Mouse (Mus musculus) cerebellum, adult (tissue): ENCODE results near the gene Crocc2.

Experiments
- ATAC-seq: cut with Nextera tagmentation; 2 replicates; pipeline ENCODE4 v1.9.2; 2017; ENCODE audit warnings: mild to moderate bottlenecking, moderate library complexity, mixed read lengths; ENCODE audit not compliant: insufficient number of reproducible peaks, low FRiP score, low TSS enrichment

The Crocc2 gene

GRCm38 (mm10) chr1:93168295-93168775 lies at the start of gene Crocc2:
Gene Crocc2, plus strand, starts transcription at chr1:93168725.
- no peak for ATAC-seq

GRCm38 (mm10) chr1:93118816-93119215 lies 49.7 kb upstream of the Crocc2 start:
- no peak for ATAC-seq

- ATAC-seq, result no peak
These were observed 45.2 kb upstream of the Crocc2 start for GRCm38 (mm10) chr1:93123179-93123854.

- ATAC-seq, result no peak
These were observed 44.5 kb upstream of the Crocc2 start for GRCm38 (mm10) chr1:93124066-93124465.

- ATAC-seq, result no peak
These were observed 43.3 kb upstream of the Crocc2 start for GRCm38 (mm10) chr1:93125256-93125655.

- ATAC-seq, result no peak
These were observed 40.3 kb upstream of the Crocc2 start for GRCm38 (mm10) chr1:93128209-93128608.

- ATAC-seq, result peak; percentile 75
These were observed 39.7 kb upstream of the Crocc2 start for GRCm38 (mm10) chr1:93128710-93129349.

GRCm38 (mm10) chr1:93130242-93130983 lies 38.1 kb upstream of the Crocc2 start:
- no peak for ATAC-seq

- no peak for ATAC-seq
These were observed 35.8 kb upstream of the Crocc2 start for GRCm38 (mm10) chr1:93132676-93133075.

- ATAC-seq, result no peak
These were observed 33.4 kb upstream of the Crocc2 start, which contains the start of gene Agxt for GRCm38 (mm10) chr1:93135036-93135526. Gene Agxt, plus strand, starts transcription at chr1:93135240.

GRCm38 (mm10) chr1:93138534-93138933 lies 30.0 kb upstream of the Crocc2 start:
- no peak for ATAC-seq

GRCm38 (mm10) chr1:93139713-93140112 lies 28.8 kb upstream of the Crocc2 start:
- ATAC-seq, result no peak

GRCm38 (mm10) chr1:93142871-93143270 lies 25.7 kb upstream of the Crocc2 start:
- ATAC-seq, result no peak

- no peak for ATAC-seq
These were observed 24.3 kb upstream of the Crocc2 start for GRCm38 (mm10) chr1:93144176-93144575.

GRCm38 (mm10) chr1:93150907-93151661 lies 17.4 kb upstream of the Crocc2 start:
- no peak for ATAC-seq

- ATAC-seq, result no peak
These were observed 11.0 kb upstream of the Crocc2 start for GRCm38 (mm10) chr1:93157566-93157965.

- no peak for ATAC-seq
These were observed 9.6 kb upstream of the Crocc2 start for GRCm38 (mm10) chr1:93158916-93159315.

GRCm38 (mm10) chr1:93159566-93160500 lies 8.7 kb upstream of the Crocc2 start:
- ATAC-seq, result no peak

- ATAC-seq, result no peak
These were observed 7.9 kb upstream of the Crocc2 start, which contains the start of gene 2310007B03Rik for GRCm38 (mm10) chr1:93160501-93161133. Gene 2310007B03Rik, minus strand, starts transcription at chr1:93160948.
